Mouse (Mus musculus) heart, embryonic 11.5 days (tissue): ENCODE measurements at regions not wholly inside any gene's neighbourhood (a gene's known extent, or its start where the extent isn't known, plus 50 kb on each side); places are given as distances from the start of the nearest gene placed in this dataset.

Experiments
- ATAC-seq: fragments of 200-750 bp; cut with Nextera tagmentation; replicated peaks from 2 replicates; pipeline ENCODE4 v1.8.0; 2017; ENCODE audit warnings: moderate library complexity; ENCODE audit not compliant: insufficient number of reproducible peaks, low FRiP score, low TSS enrichment
- H3K27ac ChIP-seq: fragments of 300-500 bp; sonication (generic); 2 replicates; pipeline ENCODE4 v1.5.1; 2014; ENCODE audit warnings: mild to moderate bottlenecking, low read depth, low read length
- H3K27me3 ChIP-seq: fragments of 300-500 bp; sonication (generic); 2 replicates; pipeline ENCODE4 v1.6.1; 2014; ENCODE audit warnings: mild to moderate bottlenecking, low read length, mixed read lengths; ENCODE audit not compliant: control insufficient read depth, insufficient read depth
- H3K36me3 ChIP-seq: fragments of 300-500 bp; sonication (generic); 2 replicates; pipeline ENCODE4 v1.6.1; 2014; ENCODE audit warnings: mild to moderate bottlenecking, low read length, moderate library complexity, mixed read lengths; ENCODE audit not compliant: control insufficient read depth, insufficient read depth
- H3K4me1 ChIP-seq: fragments of 300-500 bp; sonication (generic); 2 replicates; pipeline ENCODE4 v1.6.1; 2014; ENCODE audit warnings: low read length; ENCODE audit not compliant: control insufficient read depth, insufficient read depth
- H3K4me2 ChIP-seq: fragments of 300-500 bp; sonication (generic); 2 replicates; pipeline ENCODE4 v1.6.1; 2014; ENCODE audit warnings: mild to moderate bottlenecking, moderate library complexity
- H3K4me3 ChIP-seq: fragments of 300-500 bp; sonication (generic); 2 replicates; pipeline ENCODE4 v1.5.1; 2014; ENCODE audit warnings: low read depth, low read length
- H3K9ac ChIP-seq: fragments of 300-500 bp; sonication (generic); 2 replicates; pipeline ENCODE4 v1.6.1; 2014; ENCODE audit warnings: mild to moderate bottlenecking, low read depth, low read length, moderate library complexity
- H3K9me3 ChIP-seq: fragments of 300-500 bp; sonication (generic); replicated peaks from 2 replicates; pipeline ENCODE4 v1.6.1; 2016; ENCODE audit warnings: low read length; ENCODE audit not compliant: control insufficient read depth
- WGBS: fragments of 180-500 bp; shearing (Covaris S2); extraction: QIAGEN DNeasy Blood & Tissue Kit; methylation state at CpG from one replicate; pipeline ENCODE4 v1.1.7; 2014; ENCODE audit not compliant: insufficient replicate concordance; 5-methylcytosine and 5-hydroxymethylcytosine counted together

- Histone ChIP-seq H3K4me2 (no peak overlapping the region), H3K9ac (no peak overlapping the region), H3K4me1 (no peaks in the 10 kb centered on the region), H3K4me3 (no peak overlapping the region), H3K27me3 (no peaks in the 10 kb centered on the region), H3K27ac (no peak overlapping the region), H3K36me3 (no peaks in the 10 kb centered on the region), H3K9me3 (no peaks in the 10 kb centered on the region; the same call in 1 of the 2 replicates)
- WGBS: 70% methylated on average over 4 of the region's 4 CpGs
- ATAC-seq: no peak
These were observed 108.9 kb upstream of the Map1b start for GRCm38 (mm10) chr13:99625196-99625595.

DNA sequence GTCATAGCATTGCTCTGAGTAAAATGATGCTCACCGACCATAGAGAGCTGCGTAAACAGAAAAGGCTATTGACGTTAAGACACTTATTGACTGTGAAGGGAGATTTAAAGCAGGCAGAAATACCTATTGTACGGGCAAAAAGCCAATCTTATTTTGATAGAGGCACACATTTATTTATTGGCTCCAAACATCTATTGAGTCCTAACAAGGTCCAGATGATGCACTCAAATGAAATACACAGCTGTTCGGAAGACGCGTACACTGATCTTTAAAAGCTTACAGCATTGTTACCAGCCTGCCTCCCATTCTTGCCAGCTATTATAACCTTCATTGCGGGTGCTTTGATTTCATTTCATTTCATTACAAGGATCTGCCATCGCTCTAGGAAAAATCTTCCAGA, 102.0 kb upstream of the Map1b start:
- Histone ChIP-seq H3K9ac (no peak overlapping the region), H3K36me3 (no peaks in the 10 kb centered on the region), H3K27me3 (no peaks in the 10 kb centered on the region), H3K27ac (no peak overlapping the region), H3K4me2 (no peak overlapping the region), H3K4me3 (no peak overlapping the region), H3K9me3 (no peaks in the 10 kb centered on the region; the same call in 1 of the 2 replicates), H3K4me1 (no peaks in the 10 kb centered on the region)
- ATAC-seq: no peak
- 89% methylated on average over 9 of the region's 9 CpGs for WGBS

GRCm38 (mm10) chr13:99617457-99617856, 101.1 kb upstream of the Map1b start:
- Histone ChIP-seq H3K27ac (no peak overlapping the region), H3K36me3 (no peaks in the 10 kb centered on the region), H3K4me2 (no peak overlapping the region), H3K4me3 (no peak overlapping the region), H3K4me1 (no peaks in the 10 kb centered on the region), H3K27me3 (no peaks in the 10 kb centered on the region), H3K9ac (no peak overlapping the region), H3K9me3 (no peaks in the 10 kb centered on the region; the same call in 1 of the 2 replicates)
- 80% methylated on average over 5 of the region's 5 CpGs for WGBS
- no peak for ATAC-seq

GRCm38 (mm10) chr13:99611715-99612494, 95.6 kb upstream of the Map1b start:
- ATAC-seq: no peak
- Histone ChIP-seq H3K9ac (no peak overlapping the region), H3K27me3 (no peaks in the 10 kb centered on the region), H3K4me1 (peaks cover 36% of the 10 kb centered on the region), H3K27ac (no peak overlapping the region), H3K4me3 (no peak overlapping the region), H3K4me2 (no peak overlapping the region), H3K36me3 (no peaks in the 10 kb centered on the region), H3K9me3 (no peaks in the 10 kb centered on the region)
- WGBS: 76% methylated on average over 18 of the region's 18 CpGs

DNA sequence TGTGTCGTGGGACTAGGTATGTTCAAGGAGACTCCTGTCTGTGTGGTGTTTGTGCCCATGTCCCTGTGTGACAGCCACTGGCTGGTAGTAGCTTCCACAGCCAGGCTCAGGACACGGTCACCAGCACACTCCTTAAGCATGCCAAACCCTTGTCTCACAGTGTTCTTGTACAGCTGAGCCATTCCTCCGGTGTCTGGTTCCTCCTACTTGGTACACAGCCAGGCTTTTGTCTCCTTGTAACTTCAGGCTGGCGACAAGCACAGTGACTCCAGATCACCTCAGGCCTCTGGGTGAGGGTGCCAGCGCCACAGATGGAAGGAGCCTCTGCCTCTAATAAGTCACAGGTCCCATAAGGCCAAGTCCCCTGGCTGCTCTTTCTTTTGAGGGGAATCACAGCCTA, 94.2 kb upstream of the Map1b start:
- ATAC-seq: no peak
- WGBS: 47% methylated on average over 5 of the region's 5 CpGs
- Histone ChIP-seq H3K27me3 (no peaks in the 10 kb centered on the region), H3K36me3 (no peaks in the 10 kb centered on the region), H3K4me3 (no peak overlapping the region), H3K9me3 (no peaks in the 10 kb centered on the region), H3K27ac (no peak overlapping the region), H3K9ac (no peak overlapping the region), H3K4me2 (no peak overlapping the region), H3K4me1 (peaks cover 45% of the 10 kb centered on the region)

DNA sequence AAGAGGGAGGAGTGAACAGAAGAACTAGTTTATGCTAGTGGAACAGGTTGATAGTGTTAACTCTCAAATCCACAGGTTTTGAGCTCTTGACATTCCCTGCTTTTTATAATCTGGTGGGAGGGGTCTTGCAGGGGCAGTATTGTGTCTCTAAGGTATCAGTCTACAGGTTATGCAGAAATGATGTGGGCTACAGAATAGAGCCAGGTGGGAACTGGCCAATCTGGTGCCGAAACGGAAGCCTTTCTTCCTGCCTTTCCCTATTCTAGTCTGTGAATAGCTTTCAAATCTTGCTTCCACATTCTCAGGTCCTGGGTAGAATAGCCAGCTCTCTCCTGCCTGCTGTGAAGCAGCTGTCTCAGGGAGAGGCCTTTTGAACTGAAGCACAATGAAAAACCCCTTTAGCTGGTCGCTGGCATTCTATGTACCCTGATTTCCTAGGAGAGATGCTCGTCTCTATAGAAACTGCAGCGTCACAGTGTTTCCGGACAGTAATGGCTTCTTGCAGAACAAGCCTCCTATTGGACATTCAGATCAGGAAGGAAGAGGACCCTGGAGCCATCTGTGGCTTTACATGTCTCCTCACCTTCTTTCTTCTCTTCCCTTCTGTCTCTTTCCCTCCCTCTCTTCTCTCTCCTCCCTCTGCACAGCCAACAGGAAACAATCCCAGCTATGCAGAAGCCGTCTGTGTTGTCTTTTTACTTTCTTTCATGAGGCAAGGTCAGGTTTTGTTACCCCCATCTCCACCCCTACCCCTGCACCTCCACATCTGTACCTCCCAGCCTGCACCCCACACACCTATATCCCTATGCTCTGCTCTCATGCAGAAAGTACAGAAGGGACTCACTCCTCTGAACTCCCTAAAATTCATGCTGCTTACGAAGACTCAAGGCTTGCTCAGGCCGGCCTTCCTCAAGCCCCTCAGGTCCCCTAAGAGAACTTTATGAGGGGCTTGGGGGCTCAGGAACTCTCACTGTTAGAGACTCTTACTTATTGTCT, 93.1 kb upstream of the Map1b start:
- 53% methylated on average over 9 of the region's 9 CpGs for WGBS
- no peak overlapping the region for H3K4me2 ChIP-seq
- peaks cover 45% of the 10 kb centered on the region for H3K4me1 ChIP-seq
- no peak for ATAC-seq
- H3K9me3 ChIP-seq: no peaks in the 10 kb centered on the region
- H3K27ac ChIP-seq: 0 out of 2 replicates have a peak overlapping the region, but pooled peaks have one; percentile 12
- no peaks in the 10 kb centered on the region for H3K27me3 ChIP-seq
- H3K9ac ChIP-seq: no peak overlapping the region
- no peak overlapping the region for H3K4me3 ChIP-seq
- H3K36me3 ChIP-seq: no peaks in the 10 kb centered on the region

- WGBS: 12% methylated on average over 5 of the region's 5 CpGs
- peaks cover 45% of the 10 kb centered on the region for H3K4me1 ChIP-seq
These were observed 92.3 kb upstream of the Map1b start for GRCm38 (mm10) chr13:99608591-99608990.

DNA sequence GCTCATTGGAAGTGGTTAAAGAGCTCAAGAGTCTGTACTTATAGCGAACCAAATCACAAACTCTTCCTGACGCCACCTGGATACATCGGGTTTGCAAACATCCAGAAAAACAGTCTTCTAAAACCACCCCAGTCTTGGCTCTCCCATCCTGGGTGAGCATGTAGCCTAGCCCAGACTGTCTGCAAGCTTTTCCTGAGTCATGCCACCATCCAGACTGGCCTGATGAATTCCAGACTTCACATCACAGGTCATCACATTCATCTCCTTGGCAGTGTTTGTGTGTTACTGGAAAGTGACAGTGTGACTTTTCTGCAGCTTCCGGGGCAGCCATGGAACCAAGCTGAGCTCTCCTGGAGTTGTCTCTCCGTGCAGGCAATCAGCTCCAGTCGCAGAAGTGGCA, 90.9 kb upstream of the Map1b start:
- peaks cover 45% of the 10 kb centered on the region for H3K4me1 ChIP-seq
- H3K36me3 ChIP-seq: no peaks in the 10 kb centered on the region
- ATAC-seq: no peak
- H3K9me3 ChIP-seq: no peaks in the 10 kb centered on the region
- H3K4me2 ChIP-seq: no peak overlapping the region
- WGBS: 64% methylated on average over 6 of the region's 6 CpGs
- H3K27ac ChIP-seq: no peak overlapping the region
- H3K4me3 ChIP-seq: no peak overlapping the region
- H3K27me3 ChIP-seq: no peaks in the 10 kb centered on the region
- H3K9ac ChIP-seq: no peak overlapping the region

More at GRCm38 (mm10) chr13:99608591-99608990, 92.3 kb upstream of the Map1b start:
- H3K4me2 ChIP-seq: no peak overlapping the region
- H3K4me3 ChIP-seq: no peak overlapping the region
- no peak overlapping the region for H3K9ac ChIP-seq
- no peaks in the 10 kb centered on the region for H3K36me3 ChIP-seq
- H3K27ac ChIP-seq: 0 out of 2 replicates have a peak overlapping the region, but pooled peaks have one; percentile 12
- H3K9me3 ChIP-seq: no peaks in the 10 kb centered on the region
- ATAC-seq: no peak
- H3K27me3 ChIP-seq: no peaks in the 10 kb centered on the region
